Mouse (Mus musculus): Measurements from ENCODE around the gene Tmc4. TPM values are rescaled to one million over a fixed set of nuclear protein-coding genes. Genes with fewer than 3 reads are reported as not detected.
"Not testable (repeated sequence)": the region's sequence is repeated elsewhere in the genome, so short reads cannot be mapped to it uniquely, and the experiment has no call there.

Gene Tmc4
- 1 to 10 TPM; 2.2 to 2.4 TPM for total RNA-seq (2021)

GRCm38 (mm10) chr7:3677342-3677741 is at the start of gene Tmc4:
TSS of gene Tmc4 (minus strand) at chr7:3677553.
- DNase-seq, result no peak

GRCm38 (mm10) chr7:3725459-3725858 is 48.1 kb upstream of the Tmc4 start:
- DNase-seq, result not testable (repeated sequence)

- not testable (repeated sequence) for DNase-seq
These were observed 42.9 kb upstream of the Tmc4 start, which contains the start of gene Pirb for GRCm38 (mm10) chr7:3720268-3720667. TSS of gene Pirb (minus strand) at chr7:3720391.

GRCm38 (mm10) chr7:3715249-3715648 is 37.9 kb upstream of the Tmc4 start:
- DNase-seq, result no peak

- DNase-seq, result no peak
These were observed 35.0 kb upstream of the Tmc4 start for GRCm38 (mm10) chr7:3712264-3712942.

- DNase-seq, result no peak
These were observed 31.6 kb upstream of the Tmc4 start for GRCm38 (mm10) chr7:3709000-3709399.

- not testable (repeated sequence) for DNase-seq
These were observed 31.2 kb upstream of the Tmc4 start for GRCm38 (mm10) chr7:3708447-3708980.

GRCm38 (mm10) chr7:3707568-3708413 is 30.4 kb upstream of the Tmc4 start:
- DNase-seq, result no peak

- no peak for DNase-seq
These were observed 29.7 kb upstream of the Tmc4 start for GRCm38 (mm10) chr7:3707027-3707426.

GRCm38 (mm10) chr7:3706343-3706934 is 29.1 kb upstream of the Tmc4 start:
- no peak for DNase-seq

GRCm38 (mm10) chr7:3705911-3706310 is 28.6 kb upstream of the Tmc4 start:
- DNase-seq, result no peak

- DNase-seq, result peak; percentile 12
These were observed 28.1 kb upstream of the Tmc4 start for GRCm38 (mm10) chr7:3705461-3705860.

GRCm38 (mm10) chr7:3704475-3704874 is 27.1 kb upstream of the Tmc4 start:
- DNase-seq, result no peak

GRCm38 (mm10) chr7:3703879-3704441 is 26.6 kb upstream of the Tmc4 start, which contains the start of gene Rps9:
TSS of gene Rps9 (plus strand) at chr7:3703993.
- peak; percentile 97 for DNase-seq

- no peak for DNase-seq
These were observed 26.0 kb upstream of the Tmc4 start for GRCm38 (mm10) chr7:3703148-3703878.

GRCm38 (mm10) chr7:3698471-3698870 is 21.1 kb upstream of the Tmc4 start:
- DNase-seq, result no peak

- DNase-seq, result peak; percentile 24
These were observed 17.6 kb upstream of the Tmc4 start for GRCm38 (mm10) chr7:3694949-3695305.

- peak; percentile 77 for DNase-seq
These were observed 17.0 kb upstream of the Tmc4 start for GRCm38 (mm10) chr7:3694076-3694948.

GRCm38 (mm10) chr7:3693809-3694075 is 16.4 kb upstream of the Tmc4 start:
- no peak for DNase-seq

- DNase-seq, result peak; percentile 96
These were observed 15.8 kb upstream of the Tmc4 start, which contains the start of gene Mboat7 for GRCm38 (mm10) chr7:3692987-3693808. TSS of gene Mboat7 (minus strand) at chr7:3693523.
